Mouse (Mus musculus): ENCODE measurements around the gene Nhsl1.

The Nhsl1 gene

DNA sequence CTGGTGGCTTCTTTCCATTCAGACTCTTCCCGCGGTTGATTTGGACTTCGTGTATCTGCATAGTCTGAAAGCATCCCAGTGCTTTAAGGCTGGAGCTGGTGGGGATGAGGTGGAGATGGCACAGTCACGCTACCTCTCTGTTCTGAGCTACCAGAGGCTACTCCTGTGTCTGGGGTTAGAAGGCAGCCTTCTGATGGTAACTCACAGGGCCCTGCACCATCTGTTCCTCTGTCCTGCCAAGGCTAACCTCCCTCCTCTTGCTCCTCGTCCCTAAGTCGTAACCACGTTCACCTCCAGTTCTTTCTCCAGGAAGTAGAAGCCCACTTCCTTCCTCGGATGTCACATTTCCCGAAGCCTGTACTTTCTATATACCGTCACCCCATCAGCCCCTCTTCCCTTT is 171.2 kb downstream of the Nhsl1 start:
- no peak for DNase-seq (ENCODE audit: low spot score)

- DNase-seq (ENCODE audit: low spot score), result no peak
Observed at GRCm38 (mm10) chr10:18491952-18492351, 173.2 kb downstream of the Nhsl1 start.

DNA sequence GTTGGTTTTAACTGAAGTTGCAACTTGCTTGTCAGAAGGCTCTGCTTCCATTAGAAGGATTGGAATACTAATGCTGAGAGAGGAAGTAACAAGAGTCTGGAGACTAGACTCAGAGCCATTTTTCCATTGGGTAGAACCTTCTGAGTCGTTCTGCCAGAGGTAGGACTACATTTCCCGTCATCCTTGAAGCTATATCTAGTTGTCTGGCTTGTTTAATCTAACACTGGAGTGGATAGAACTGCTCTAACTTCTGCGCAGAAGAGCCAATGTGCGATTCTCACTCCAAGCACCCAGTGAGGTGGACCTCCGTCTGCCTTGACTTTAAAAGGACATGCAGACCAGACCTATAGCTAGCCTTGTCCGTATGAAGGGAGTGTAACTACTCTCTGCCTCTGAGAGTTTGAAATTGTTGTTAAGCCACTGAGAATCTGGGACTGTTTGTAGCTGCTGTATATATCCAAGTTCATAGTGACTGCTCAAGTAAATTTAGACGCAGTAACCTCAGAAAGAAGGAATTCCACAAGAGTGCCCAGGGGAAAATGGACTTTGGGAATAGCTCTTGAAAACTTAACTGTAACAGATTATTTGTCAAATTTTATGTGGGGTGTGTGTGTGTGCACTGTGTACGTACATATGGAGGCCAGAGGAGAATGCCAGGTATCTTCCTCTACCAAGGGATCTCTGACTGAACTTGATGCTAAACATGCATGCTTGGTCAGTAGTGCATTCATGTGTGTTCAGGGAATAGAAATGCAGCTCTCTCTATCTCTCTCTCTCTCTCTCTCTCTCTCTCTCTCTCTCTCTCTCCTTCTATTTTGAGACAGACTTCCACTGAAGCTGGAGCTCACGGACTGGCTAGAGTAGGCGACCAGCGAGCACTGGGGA is 174.5 kb downstream of the Nhsl1 start:
- DNase-seq (ENCODE audit: low spot score), result no peak

- no peak for DNase-seq (ENCODE audit: low spot score)
Observed at GRCm38 (mm10) chr10:18494249-18494648, 175.5 kb downstream of the Nhsl1 start.

GRCm38 (mm10) chr10:18497066-18497465 is 178.3 kb downstream of the Nhsl1 start:
- no peak for DNase-seq (ENCODE audit: low spot score)

DNA sequence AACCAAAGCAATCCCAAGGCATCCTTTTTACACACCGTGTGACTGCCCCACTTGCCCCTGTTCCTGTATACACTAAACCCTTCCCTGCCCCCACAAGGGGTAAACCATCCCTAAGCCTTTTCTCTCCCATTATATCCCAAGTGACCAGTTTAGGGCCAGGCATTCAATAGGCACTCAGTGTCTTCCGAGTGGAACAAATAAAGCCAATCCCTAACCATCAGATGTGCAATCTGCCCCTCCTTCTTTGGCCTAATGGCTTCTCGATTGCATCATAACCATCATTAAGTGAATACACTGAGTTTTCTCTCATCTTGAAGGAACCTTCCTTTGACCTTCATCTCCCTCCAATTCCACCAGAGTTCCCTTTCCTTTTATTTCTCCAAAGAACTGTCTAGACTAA is 183.2 kb downstream of the Nhsl1 start:
- DNase-seq (ENCODE audit: low spot score), result no peak

DNA sequence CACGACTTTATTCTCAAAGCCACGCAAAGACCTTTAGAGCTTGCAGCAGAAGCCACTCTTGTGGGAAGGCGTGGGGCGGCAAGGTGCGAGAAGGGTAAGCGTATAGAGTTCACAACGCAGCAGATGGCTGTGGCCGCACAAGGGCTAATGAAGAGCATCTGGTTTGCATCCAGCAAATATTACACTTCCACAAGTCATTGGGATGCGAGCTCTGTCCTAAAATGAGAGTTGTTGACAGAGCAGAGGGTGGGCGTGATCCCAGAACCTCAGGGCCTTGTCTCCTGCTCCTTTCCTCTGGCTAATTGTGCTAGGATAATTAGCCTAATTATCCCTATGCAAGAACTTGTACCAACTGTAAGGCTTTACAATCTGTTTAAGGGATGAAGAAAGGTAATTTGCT is 186.9 kb downstream of the Nhsl1 start:
- DNase-seq (ENCODE audit: low spot score), result no peak

DNA sequence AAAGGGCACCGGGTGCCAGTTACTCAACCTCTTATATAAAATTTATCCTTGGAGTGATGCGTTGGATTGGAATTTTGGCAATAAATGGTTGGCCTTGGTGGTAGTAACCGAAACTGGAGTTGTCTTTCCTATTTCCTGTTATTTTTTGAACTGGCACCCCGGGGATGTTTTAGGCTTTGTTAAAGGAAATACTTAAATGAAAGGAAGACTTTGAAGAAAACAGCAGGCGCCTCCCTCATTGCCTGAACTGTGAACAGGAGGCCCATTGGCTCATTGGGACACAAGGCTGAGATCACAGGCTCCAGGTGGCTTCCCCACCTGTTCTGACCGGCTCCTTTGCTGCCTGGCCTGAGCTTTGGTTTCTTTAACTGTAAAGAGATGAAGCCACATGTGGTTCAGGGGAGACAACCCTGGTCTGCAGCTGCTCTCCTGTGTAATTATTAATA is 187.7 kb downstream of the Nhsl1 start:
- DNase-seq (ENCODE audit: low spot score), result no peak

- no peak for DNase-seq (ENCODE audit: low spot score)
Observed at GRCm38 (mm10) chr10:18507869-18508473, 189.2 kb downstream of the Nhsl1 start.

DNA sequence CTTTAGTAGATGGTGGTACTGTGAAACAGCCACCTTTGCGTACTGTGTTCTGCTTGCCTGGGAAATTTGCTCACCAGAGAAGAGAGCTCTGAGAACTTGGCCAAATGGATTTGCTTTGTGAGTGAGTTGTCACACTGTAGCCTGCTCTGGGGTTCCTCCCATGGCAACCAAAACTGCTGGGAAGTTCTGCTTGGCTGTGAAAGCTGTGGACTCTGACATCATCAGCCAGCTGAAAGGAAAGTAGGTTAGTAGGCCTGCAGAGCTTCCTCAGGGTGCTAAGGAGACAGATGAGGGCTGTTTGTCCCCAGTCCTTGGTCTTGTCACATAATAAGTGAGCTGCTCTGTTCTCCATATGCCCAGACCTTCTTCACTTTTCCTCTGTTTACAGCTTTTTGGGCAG is 189.8 kb downstream of the Nhsl1 start:
- DNase-seq (ENCODE audit: low spot score), result no peak

DNA sequence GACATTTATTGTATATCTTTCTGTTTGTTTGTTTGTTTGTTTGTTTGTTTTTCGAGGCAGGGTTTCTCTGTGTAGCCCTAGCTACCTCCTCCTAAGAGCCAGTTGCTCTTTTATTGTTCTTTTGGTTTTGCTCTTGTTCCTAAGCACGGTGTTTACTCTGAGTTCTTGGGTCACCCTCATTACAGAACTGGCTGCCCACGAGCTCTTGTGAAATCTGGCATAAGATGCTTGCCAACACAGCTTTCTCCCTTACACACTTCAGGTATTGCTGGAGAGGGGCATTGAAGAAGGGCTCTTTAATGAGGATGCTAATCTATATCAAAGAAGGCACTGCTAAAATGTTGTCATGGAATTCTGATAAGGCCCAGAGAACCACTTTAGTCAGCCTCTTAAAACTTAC is 191.9 kb downstream of the Nhsl1 start:
- DNase-seq (ENCODE audit: low spot score), result no peak

DNA sequence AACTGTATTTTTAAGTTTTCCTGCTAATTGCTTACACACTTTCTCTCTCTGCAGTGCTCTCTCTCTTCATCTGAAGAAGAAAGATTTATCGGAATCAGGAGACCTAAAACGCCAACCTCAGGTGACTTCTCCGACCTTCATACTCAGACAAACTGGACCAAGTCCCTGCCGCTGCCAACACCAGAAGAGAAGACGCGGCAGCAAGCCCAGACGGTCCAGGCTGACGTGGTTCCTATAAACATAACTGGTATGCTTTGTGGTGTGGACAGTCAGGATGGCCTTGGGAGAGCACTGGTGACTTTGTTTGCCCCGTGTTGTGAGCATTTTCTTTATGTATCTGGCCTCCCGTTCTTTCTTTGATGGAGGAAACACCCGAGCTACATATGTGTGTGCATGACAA is 192.7 kb downstream of the Nhsl1 start:
- no peak for DNase-seq (ENCODE audit: low spot score)

GRCm38 (mm10) chr10:18522556-18522955 is 203.8 kb downstream of the Nhsl1 start:
- DNase-seq (ENCODE audit: low spot score), result no peak

GRCm38 (mm10) chr10:18525311-18525710 is 206.5 kb downstream of the Nhsl1 start:
- DNase-seq (ENCODE audit: low spot score), result peak; percentile 54

GRCm38 (mm10) chr10:18525726-18526125 is 206.9 kb downstream of the Nhsl1 start:
- DNase-seq (ENCODE audit: low spot score), result no peak

DNA sequence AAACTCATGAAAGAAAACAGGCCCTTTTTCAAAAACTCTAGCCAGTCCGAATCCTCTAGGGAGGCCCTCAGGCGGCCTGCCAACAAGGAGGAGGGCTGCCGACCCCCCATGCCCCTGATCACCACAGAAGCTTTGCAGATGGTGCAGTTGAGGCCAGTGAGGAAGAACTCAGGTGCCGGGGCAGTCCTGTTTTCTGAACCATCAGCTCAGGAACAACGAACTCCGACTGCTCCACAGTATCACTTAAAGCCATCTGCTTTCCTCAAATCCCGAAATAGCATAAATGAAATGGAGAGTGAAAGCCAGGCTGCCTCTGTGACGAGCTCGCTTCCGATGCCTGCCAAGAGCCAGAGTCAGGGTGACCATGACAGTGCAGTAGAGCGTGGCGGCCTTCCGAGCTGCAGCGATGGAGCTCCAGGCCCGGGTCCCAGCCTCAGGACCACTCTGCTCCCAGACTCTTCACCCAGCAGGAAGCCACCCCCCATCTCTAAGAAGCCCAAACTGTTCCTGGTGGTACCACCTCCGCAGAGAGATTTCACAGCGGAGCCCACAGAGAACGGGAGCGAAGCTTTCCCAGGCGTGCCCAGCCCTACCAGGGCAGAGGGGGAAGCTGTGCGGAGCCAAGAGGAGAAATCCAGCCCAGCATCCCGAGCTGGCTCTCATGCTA is 207.5 kb downstream of the Nhsl1 start:
- DNase-seq (ENCODE audit: low spot score), result peak; percentile 51

GRCm38 (mm10) chr10:18526851-18527675 is 208.3 kb downstream of the Nhsl1 start:
- no peak for DNase-seq (ENCODE audit: low spot score)

DNA sequence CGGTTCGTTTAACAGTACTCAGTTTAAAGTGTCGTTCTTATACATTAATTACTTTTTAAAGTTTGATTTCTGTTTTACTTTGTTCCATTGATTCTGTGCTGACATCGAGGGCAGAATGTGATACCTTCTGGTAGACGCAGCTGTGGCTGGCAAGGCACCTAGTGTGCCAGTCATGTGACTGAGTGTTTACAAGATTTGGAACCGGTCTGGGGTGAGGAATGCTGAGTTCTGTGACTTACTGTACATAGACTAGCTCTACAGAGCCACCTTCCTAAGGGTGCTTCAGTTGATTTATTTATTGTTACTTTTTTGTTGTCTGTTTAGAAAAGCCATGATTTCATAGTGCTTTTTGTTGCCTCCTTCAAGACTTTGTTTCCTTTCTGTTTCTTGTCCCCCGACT is 209.0 kb downstream of the Nhsl1 start:
- DNase-seq (ENCODE audit: low spot score), result no peak

- DNase-seq (ENCODE audit: low spot score), result no peak
Observed at GRCm38 (mm10) chr10:18528475-18528874, 209.7 kb downstream of the Nhsl1 start.

DNA sequence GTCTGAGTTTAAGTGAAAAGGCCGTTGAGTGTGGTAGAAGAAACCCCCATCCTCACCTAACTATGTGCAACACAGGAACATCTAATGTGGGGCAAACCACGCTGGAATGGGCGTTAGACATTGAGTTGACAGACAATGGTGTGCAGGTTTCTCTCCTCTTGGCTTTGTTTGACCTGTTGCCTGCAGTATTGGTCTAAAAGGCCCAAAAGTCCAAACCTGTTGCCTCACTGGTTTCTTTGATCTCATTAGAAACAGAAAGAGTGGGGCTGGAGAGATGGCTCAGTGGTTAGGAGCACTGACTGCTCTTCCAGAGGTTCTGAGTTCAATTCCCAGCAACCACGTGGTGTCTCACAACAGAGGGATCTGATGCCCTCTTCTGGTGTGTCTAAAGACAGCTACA is 210.4 kb downstream of the Nhsl1 start:
- DNase-seq (ENCODE audit: low spot score), result no peak

- DNase-seq (ENCODE audit: low spot score), result no peak
Observed at GRCm38 (mm10) chr10:18530161-18530560, 211.4 kb downstream of the Nhsl1 start.

DNA sequence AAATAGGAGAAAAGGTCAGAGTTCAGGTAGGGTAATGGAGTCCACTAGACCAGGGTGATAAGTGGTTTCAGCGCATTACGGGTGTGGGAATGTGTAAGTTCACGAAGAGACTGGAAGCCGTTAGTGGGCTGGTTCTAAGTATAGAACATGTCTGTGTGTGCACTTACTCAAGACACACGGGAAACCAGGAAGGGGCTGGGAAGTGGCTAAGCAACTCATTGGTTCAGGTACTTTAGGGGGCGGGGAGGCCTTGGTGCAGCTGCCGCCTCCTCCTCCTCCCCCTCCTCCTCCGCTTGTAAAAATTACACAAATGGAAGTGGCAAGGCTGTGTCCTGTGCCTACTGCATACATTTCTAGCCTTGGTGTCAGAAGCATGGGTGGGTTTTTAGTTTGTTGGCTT is 213.5 kb downstream of the Nhsl1 start:
- DNase-seq (ENCODE audit: low spot score), result no peak
